Mouse (Mus musculus): ENCODE results near the gene 6030452D12Rik.

- no peak for TF ChIP-seq CTCF (IDR thresholded peaks at IDR 0.05; ENCODE audit: low read depth)
- no peak for TF ChIP-seq EP300 (IDR thresholded peaks at IDR 0.05; ENCODE audit: low read depth)
Observed at GRCm38 (mm10) chr8:106520578-106520977, 20.3 kb downstream of the 6030452D12Rik start.
